Mouse (Mus musculus): ENCODE results near the gene Slc25a31.
A peak's percentile ranks its signal among the peaks of the same experiment; 100 is the strongest.

The Slc25a31 gene

GRCm38 (mm10) chr3:40708655-40709054 lies at the start of gene Slc25a31:
TSS of gene Slc25a31 (plus strand) at chr3:40708855.
- no peak for DNase-seq (ENCODE audit: low read depth)

- DNase-seq (ENCODE audit: low read depth), result no peak
These were observed 48.4 kb upstream of the Slc25a31 start for GRCm38 (mm10) chr3:40660231-40660630.

- DNase-seq (ENCODE audit: low read depth), result peak; percentile 19
These were observed 42.5 kb upstream of the Slc25a31 start for GRCm38 (mm10) chr3:40666109-40666508.

GRCm38 (mm10) chr3:40666861-40667719 lies 41.6 kb upstream of the Slc25a31 start:
- DNase-seq (ENCODE audit: low read depth), result no peak

- DNase-seq (ENCODE audit: low read depth), result no peak
These were observed 39.8 kb upstream of the Slc25a31 start for GRCm38 (mm10) chr3:40668889-40669288.

- no peak for DNase-seq (ENCODE audit: low read depth)
These were observed 39.3 kb upstream of the Slc25a31 start for GRCm38 (mm10) chr3:40669395-40669794.

- no peak for DNase-seq (ENCODE audit: low read depth)
These were observed 35.1 kb upstream of the Slc25a31 start for GRCm38 (mm10) chr3:40673515-40673914.

GRCm38 (mm10) chr3:40674873-40675405 lies 33.7 kb upstream of the Slc25a31 start:
- no peak for DNase-seq (ENCODE audit: low read depth)

- no peak for DNase-seq (ENCODE audit: low read depth)
These were observed 29.8 kb upstream of the Slc25a31 start for GRCm38 (mm10) chr3:40678856-40679255.

- DNase-seq (ENCODE audit: low read depth), result peak; percentile 24
These were observed 26.3 kb upstream of the Slc25a31 start for GRCm38 (mm10) chr3:40682404-40682803.

GRCm38 (mm10) chr3:40683171-40683570 lies 25.5 kb upstream of the Slc25a31 start:
- DNase-seq (ENCODE audit: low read depth), result no peak

- DNase-seq (ENCODE audit: low read depth), result peak; percentile 6
These were observed 22.7 kb upstream of the Slc25a31 start for GRCm38 (mm10) chr3:40685855-40686515.

GRCm38 (mm10) chr3:40686836-40687235 lies 21.8 kb upstream of the Slc25a31 start:
- DNase-seq (ENCODE audit: low read depth), result peak; percentile 16

GRCm38 (mm10) chr3:40687588-40687987 lies 21.1 kb upstream of the Slc25a31 start:
- no peak for DNase-seq (ENCODE audit: low read depth)

- DNase-seq (ENCODE audit: low read depth), result no peak
These were observed 17.1 kb upstream of the Slc25a31 start for GRCm38 (mm10) chr3:40691566-40691965.

- DNase-seq (ENCODE audit: low read depth), result no peak
These were observed 15.2 kb upstream of the Slc25a31 start for GRCm38 (mm10) chr3:40693435-40693834.

- DNase-seq (ENCODE audit: low read depth), result no peak
These were observed 14.7 kb upstream of the Slc25a31 start for GRCm38 (mm10) chr3:40693960-40694359.

GRCm38 (mm10) chr3:40694438-40694837 lies 14.2 kb upstream of the Slc25a31 start:
- DNase-seq (ENCODE audit: low read depth), result no peak

- DNase-seq (ENCODE audit: low read depth), result no peak
These were observed 13.5 kb upstream of the Slc25a31 start for GRCm38 (mm10) chr3:40695162-40695561.

- DNase-seq (ENCODE audit: low read depth), result no peak
These were observed 9.8 kb upstream of the Slc25a31 start for GRCm38 (mm10) chr3:40698834-40699233.

GRCm38 (mm10) chr3:40704816-40705430 lies 3.7 kb upstream of the Slc25a31 start:
- peak; percentile 13 for DNase-seq (ENCODE audit: low read depth)

GRCm38 (mm10) chr3:40716056-40716455 lies 7.4 kb downstream of the Slc25a31 start:
- no peak for DNase-seq (ENCODE audit: low read depth)

- no peak for DNase-seq (ENCODE audit: low read depth)
These were observed 10.4 kb downstream of the Slc25a31 start for GRCm38 (mm10) chr3:40719022-40719421.
